10 mouse cellular contexts compared by ENCODE assay signal in genomic region chr5:32854818-32855217, GRCm38 (mm10). TPM values are rescaled to one million over a fixed set of nuclear protein-coding genes. Genes with fewer than 3 reads are reported as not detected.
DNase-seq lines count a peak whose midpoint lies in the region; ATAC-seq lines count a peak whose summit lies in the region.
"Had no signal": no experiment of that assay in that cellular context is flagged by ENCODE, and none has a peak within 500 bp of the region (broad histone marks: within the 10 kb centered on the region; RNA-seq: fewer than 3 reads in every experiment).

No protein-coding gene starts in this region.

- H3K4me3 ChIP-seq in kidney, embryonic 15.5 days (replicated peaks) = no peak overlapping the region; the same call in 1 of the 2 replicates
- H3K4me3 ChIP-seq in hindbrain, embryonic 14.5 days (replicated peaks; ENCODE audit: low read length) = no peak overlapping the region
- no peak overlapping the region for H3K4me3 ChIP-seq in midbrain, embryonic 14.5 days (replicated peaks; ENCODE audit: low read depth, low read length)

- no peaks in the 10 kb centered on the region for H3K27me3 ChIP-seq in kidney, embryonic 15.5 days
- no peaks in the 10 kb centered on the region for H3K27me3 ChIP-seq in hindbrain, embryonic 14.5 days (ENCODE audit: control insufficient read depth, insufficient read depth, low read length)
- H3K27me3 ChIP-seq in midbrain, embryonic 14.5 days (ENCODE audit: control insufficient read depth, insufficient read depth, low read length) = no peaks in the 10 kb centered on the region

- DNase-seq in kidney, postnatal 25 days = no peak
- peak; percentile 21 for DNase-seq in MN1 (ENCODE audit: low spot score)
- DNase-seq in hindbrain, embryonic 14.5 days (ENCODE audit: low spot score) = no peak
- no peak for DNase-seq in midbrain, embryonic 14.5 days
- DNase-seq in adrenal gland, postnatal 36 days = no peak

- ATAC-seq in kidney, embryonic 15.5 days (replicated peaks; ENCODE audit: low FRiP score) = no peak
- ATAC-seq in hindbrain, embryonic 14.5 days (ENCODE audit: low FRiP score) = no peak
- ATAC-seq in midbrain, embryonic 14.5 days (ENCODE audit: low FRiP score, low TSS enrichment) = no peak
- ATAC-seq in inflammation-experienced regulatory T-cells, adult 6 months = no peak

- H3K36me3 ChIP-seq in kidney, embryonic 15.5 days = peaks cover 8% of the 10 kb centered on the region; the same call in 1 of the 2 replicates
- no peaks in the 10 kb centered on the region for H3K36me3 ChIP-seq in hindbrain, embryonic 14.5 days (replicated peaks; ENCODE audit: control insufficient read depth, insufficient read depth)
- H3K36me3 ChIP-seq in midbrain, embryonic 14.5 days (ENCODE audit: control insufficient read depth, insufficient read depth, low read length) = peaks cover 7% of the 10 kb centered on the region; the same call in 1 of the 2 replicates

- no peak overlapping the region for H3K4me2 ChIP-seq in kidney, embryonic 15.5 days
- H3K4me2 ChIP-seq in hindbrain, embryonic 14.5 days (replicated peaks) = no peak overlapping the region
- H3K4me2 ChIP-seq in midbrain, embryonic 14.5 days (ENCODE audit: low read length) = no peak overlapping the region; the same call in 1 of the 2 replicates

- H3K9ac ChIP-seq in kidney, embryonic 15.5 days = no peak overlapping the region
- no peak overlapping the region for H3K9ac ChIP-seq in hindbrain, embryonic 14.5 days
- H3K9ac ChIP-seq in midbrain, embryonic 14.5 days (replicated peaks; ENCODE audit: low read length) = no peak overlapping the region

- 81% methylated on average over 4 of the region's 4 CpGs for WGBS in kidney, embryonic 15.5 days
- WGBS in hindbrain, embryonic 14.5 days = 92% methylated on average over 4 of the region's 4 CpGs
- WGBS in midbrain, embryonic 14.5 days = 79% methylated on average over 4 of the region's 4 CpGs

- H3K27ac ChIP-seq in kidney, embryonic 15.5 days = peak overlapping the region; percentile 46; the same call in 1 of the 2 replicates
- peak overlapping the region; percentile 63; the same call in 1 of the 2 replicates for H3K27ac ChIP-seq in hindbrain, embryonic 14.5 days
- H3K27ac ChIP-seq in midbrain, embryonic 14.5 days (replicated peaks; ENCODE audit: low read depth, low read length) = peak overlapping the region; percentile 68

- peaks cover 33% of the 10 kb centered on the region for H3K4me1 ChIP-seq in kidney, embryonic 15.5 days
- H3K4me1 ChIP-seq in hindbrain, embryonic 14.5 days (replicated peaks; ENCODE audit: control insufficient read depth, insufficient read depth, low read length) = peaks cover 26% of the 10 kb centered on the region
- peaks cover 22% of the 10 kb centered on the region for H3K4me1 ChIP-seq in midbrain, embryonic 14.5 days (ENCODE audit: control insufficient read depth, insufficient read depth, low read length)

- no peaks in the 10 kb centered on the region for H3K9me3 ChIP-seq in kidney, embryonic 15.5 days (replicated peaks)
- H3K9me3 ChIP-seq in hindbrain, embryonic 14.5 days (ENCODE audit: control insufficient read depth, low read length) = no peaks in the 10 kb centered on the region
- no peaks in the 10 kb centered on the region for H3K9me3 ChIP-seq in midbrain, embryonic 14.5 days (ENCODE audit: control insufficient read depth, low read length)

RNA-seq across cellular contexts. Expression of gene Prr14l, which starts 0.8 kb away (rescaled TPM):
- polyA plus RNA-seq in kidney, embryonic 15.5 days (2015; fragmentation: Nextera tagmentation; extraction: Ambion mirVana) = 17.7 and 19.5 TPM in 2 replicates
- 9.9 and 14.9 TPM in 2 replicates for polyA plus RNA-seq in hindbrain, embryonic 14.5 days (2014; fragmentation: Nextera tagmentation; extraction: Ambion mirVana)
- 13.5 and 15.8 TPM in 2 replicates for polyA plus RNA-seq in midbrain, embryonic 14.5 days (2014; fragmentation: Nextera tagmentation; extraction: Ambion mirVana)
- 10 to 100 TPM; 23.2 to 26.6 (median 25.8) TPM for polyA plus RNA-seq in inflammation-experienced regulatory T-cells, adult 6 months (2017; shearing (Covaris generic))
- 10 to 100 TPM; 34.2 to 34.8 TPM for total RNA-seq in adrenal gland, postnatal 36 days (2021)

RNA-seq across cellular contexts. Expression of gene Depdc5, which starts 8.7 kb away (rescaled TPM):
- polyA plus RNA-seq in kidney, embryonic 15.5 days (2015; fragmentation: Nextera tagmentation; extraction: Ambion mirVana) = 20.5 and 24.0 TPM in 2 replicates
- 27.2 and 27.7 TPM in 2 replicates for polyA plus RNA-seq in hindbrain, embryonic 14.5 days (2014; fragmentation: Nextera tagmentation; extraction: Ambion mirVana)
- polyA plus RNA-seq in midbrain, embryonic 14.5 days (2014; fragmentation: Nextera tagmentation; extraction: Ambion mirVana) = 21.5 and 30.9 TPM in 2 replicates
- polyA plus RNA-seq in inflammation-experienced regulatory T-cells, adult 6 months (2017; shearing (Covaris generic)) = 10 to 100 TPM; 20.6 to 23.8 (median 20.7) TPM
- total RNA-seq in adrenal gland, postnatal 36 days (2021) = 10 to 100 TPM; 38.0 to 41.1 TPM

RNA-seq across cellular contexts. Expression of gene Gm20671, which starts 27.9 kb away (rescaled TPM):
- polyA plus RNA-seq in kidney, embryonic 15.5 days (2015; fragmentation: Nextera tagmentation; extraction: Ambion mirVana) = not detected in 2 replicates
- polyA plus RNA-seq in hindbrain, embryonic 14.5 days (2014; fragmentation: Nextera tagmentation; extraction: Ambion mirVana) = not detected in 2 replicates
- not detected in 2 replicates for polyA plus RNA-seq in midbrain, embryonic 14.5 days (2014; fragmentation: Nextera tagmentation; extraction: Ambion mirVana)
- polyA plus RNA-seq in inflammation-experienced regulatory T-cells, adult 6 months (2017; shearing (Covaris generic)) = not detected
- not detected for total RNA-seq in adrenal gland, postnatal 36 days (2021)
- total RNA-seq: liver, adult 2 months had no signal
- polyA plus RNA-seq: embryonic facial prominence, embryonic 14.5 days; neural tube, embryonic 14.5 days had no signal
